Mouse (Mus musculus): ENCODE measurements at regions not wholly inside any gene's neighbourhood (a gene's known extent, or its start where the extent isn't known, plus 50 kb on each side); places are given as distances from the start of the nearest gene placed in this dataset.
A peak's percentile ranks its signal among the peaks of the same experiment; 100 is the strongest.
"Not testable (repeated sequence)": the region's sequence is repeated elsewhere in the genome, so short reads cannot be mapped to it uniquely, and the experiment has no call there.

DNA sequence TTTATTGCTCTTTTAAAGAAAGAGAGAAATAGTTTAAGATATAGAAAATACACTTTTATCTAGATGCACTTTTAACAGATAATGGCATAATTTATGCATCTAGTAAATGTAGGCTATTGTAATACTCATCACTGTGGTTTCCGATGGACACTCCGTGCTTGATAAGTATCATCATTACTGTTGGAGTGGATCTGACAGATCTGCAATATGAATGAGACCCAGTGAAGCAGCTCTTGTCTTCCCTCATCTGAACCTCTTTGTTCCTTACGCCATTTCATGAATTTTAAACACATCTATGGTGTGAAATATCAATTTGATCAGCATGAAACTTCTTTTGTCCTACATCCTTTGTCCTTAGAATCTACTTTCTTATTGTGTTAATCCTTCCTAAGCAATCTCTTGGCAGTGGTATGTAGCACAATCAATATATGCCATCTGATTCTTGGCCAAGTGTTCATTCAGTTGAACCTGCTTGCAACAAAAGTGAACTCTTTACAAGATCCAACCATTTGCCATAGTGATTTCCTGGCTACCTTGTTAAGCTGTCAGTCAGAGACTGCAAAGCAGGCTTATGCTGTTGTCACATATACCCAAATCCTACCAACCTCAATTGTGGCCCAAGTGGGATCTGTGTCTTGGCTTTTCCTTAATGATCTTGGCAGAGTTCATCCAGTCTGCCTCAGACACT is 452.0 kb upstream of the Dab2 start:
- DNase-seq (ENCODE audit: extremely low read depth, low read depth), result no peak

DNA sequence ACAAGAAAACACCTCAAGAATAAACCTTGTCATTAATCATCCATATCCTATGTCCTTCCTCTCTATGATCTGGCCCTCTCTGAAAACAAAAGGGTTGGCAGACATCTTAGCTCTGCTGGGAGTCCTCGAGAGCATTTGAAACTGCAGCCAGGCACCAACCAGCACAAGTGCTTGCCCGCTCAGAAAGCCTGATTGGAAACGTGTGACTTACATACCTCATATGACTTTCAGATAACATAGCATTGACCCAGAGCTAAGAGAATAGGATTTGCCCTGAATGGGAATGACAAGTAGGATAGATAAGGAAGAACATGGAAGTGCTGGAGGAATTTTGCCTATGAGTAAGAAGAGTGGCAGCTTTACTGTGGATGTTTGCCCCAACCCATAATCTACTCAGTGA is 447.1 kb upstream of the Dab2 start:
- no peak for DNase-seq (ENCODE audit: extremely low read depth, low read depth)

DNA sequence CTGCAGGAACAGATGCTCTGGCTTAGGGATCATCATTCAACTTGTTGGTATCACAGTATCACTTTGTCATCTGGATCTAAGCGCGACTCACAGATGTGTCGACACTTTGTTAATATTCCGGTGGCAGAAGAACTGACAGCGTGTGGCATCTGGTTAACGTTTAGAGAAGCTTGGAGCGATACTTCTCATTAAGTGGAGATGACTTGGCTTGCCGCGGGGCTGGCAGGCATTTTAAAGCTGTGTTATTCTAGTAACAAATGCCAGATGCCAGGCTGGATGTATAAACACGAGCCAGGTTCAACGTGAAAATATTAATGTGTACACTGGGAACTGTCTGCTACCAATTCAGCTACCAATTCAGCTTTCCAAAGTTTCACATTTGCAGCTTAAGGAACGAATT is 430.3 kb upstream of the Dab2 start:
- DNase-seq (ENCODE audit: extremely low read depth, low read depth), result no peak

DNA sequence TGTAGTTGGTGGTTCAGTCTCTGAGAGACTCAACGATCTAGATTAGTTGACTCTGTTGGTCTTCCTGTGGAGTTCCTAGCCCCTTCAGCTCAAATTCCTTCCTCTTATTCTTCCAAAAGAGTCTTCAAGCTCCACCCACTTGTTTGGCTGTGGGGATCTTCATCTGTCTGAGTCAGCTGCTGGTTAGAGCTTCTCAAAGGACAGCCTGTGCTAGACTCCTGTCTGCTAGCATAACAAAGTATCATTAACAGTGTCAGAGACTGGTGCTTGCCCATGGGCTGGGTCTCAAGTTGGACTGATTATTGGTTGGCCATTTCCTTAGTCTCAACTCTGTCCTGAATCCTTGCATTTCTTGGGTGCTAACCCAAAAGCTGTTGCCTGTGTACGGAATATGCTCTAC is 429.7 kb upstream of the Dab2 start:
- DNase-seq (ENCODE audit: extremely low read depth, low read depth), result no peak

DNA sequence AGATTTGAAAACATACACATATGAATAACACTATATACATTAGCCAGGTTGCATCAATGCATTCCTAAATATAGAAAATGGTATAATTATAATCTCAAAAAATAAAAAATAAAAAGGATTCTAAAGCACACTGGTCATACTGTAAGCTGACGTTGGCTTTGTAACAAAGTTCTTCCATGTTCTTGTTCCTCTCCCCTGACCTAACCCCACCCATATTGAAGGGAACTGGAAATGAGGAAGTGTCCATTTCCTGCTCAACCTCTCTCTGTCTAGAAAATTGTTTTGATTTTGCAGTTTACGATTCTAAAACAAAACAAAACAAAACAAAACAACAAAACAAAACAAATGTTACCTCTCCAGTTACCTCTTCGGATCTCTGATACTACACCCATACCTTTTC is 427.5 kb upstream of the Dab2 start:
- DNase-seq (ENCODE audit: extremely low read depth, low read depth), result peak; percentile 8

DNA sequence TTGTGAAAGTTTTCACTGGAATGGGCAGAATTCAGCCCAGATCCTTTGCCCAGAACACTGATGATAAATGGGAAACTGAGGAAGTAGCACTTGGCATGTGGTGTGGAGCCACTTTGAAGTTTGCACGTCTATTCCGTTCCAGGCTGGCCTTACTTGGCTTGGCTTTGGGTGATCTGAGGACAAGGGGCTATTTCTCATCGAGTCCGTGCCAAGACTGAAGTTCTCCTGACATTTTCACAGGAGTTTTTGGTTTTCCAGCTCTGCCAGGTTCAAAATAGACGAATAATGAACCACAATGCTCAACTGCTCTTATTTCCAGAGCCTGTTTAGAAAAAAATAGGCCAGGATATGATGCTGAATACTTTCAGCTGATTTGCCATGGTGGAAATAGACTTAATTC is 421.8 kb upstream of the Dab2 start:
- no peak for DNase-seq (ENCODE audit: extremely low read depth, low read depth)

DNA sequence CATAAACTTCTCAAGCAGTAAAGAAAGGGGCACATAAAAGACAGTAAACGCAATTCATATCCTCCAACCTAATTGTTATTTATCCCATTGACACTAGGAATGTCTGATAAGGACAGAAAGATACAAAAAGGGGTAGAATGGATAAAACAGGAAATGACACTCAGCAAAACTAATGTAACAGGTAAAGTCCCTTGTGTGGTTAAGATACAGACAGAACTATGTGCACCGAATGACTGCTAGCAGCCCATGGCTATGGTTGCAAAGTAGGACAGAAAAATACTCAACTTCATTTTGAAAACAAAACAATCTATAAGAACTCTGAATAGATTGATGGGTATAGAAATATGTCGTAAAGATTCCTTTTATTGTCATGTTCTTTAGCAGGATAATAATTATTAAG is 408.4 kb upstream of the Dab2 start:
- DNase-seq (ENCODE audit: extremely low read depth, low read depth), result no peak

DNA sequence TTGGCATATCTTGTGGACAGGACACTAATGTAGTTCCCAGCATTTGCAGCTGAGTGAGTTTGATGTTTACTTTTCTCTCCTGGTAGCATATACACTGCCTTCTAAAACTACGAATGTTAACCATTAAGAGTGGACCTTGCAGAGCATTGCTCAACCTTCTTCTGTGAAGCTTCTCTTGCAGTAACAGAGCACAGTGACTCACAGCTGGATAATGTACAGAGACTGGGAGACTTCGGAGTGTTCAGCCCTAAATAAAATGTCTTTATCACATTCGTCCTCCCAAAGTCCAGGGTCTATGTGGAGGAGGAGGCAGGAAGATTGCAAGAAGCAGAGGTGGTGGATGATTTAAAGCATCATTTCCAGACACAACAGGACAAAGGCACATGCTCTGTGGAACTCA is 407.6 kb upstream of the Dab2 start:
- DNase-seq (ENCODE audit: extremely low read depth, low read depth), result no peak

DNA sequence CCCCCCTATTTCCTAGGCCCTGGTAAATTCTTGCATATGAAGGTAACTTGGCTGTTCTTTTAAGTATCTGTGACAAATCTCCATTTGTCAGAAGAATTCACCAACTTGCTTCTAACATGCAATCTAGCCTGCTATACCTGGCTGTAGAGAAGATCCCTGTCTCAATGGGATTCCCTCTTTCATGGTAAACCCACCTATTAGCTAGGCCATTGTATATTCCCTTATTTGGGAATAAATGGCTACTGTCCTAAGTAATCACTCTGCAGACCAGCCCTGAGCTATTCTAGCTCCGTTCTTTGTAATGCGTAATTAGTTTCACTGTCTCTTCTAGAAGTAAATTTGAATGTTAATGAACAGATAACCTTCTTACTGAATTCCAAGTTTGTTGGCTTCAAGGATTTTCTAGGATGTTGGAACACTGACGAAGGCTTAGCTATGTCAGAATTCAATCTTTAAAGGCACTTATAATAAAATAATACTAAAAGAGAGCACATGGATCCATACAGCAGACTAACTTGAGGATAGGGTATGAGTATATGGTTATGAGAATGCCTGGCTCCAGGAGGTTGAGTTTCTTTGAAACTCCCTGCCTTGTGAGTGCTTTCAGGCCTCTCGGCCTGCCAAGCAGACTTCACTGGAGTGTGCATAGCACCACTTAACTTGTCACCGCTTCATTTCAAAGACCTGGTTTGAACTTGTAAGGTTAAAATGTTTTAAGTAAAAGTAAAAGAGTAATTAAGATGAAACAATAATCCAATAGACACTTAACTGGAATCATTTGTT is 403.7 kb upstream of the Dab2 start:
- DNase-seq (ENCODE audit: extremely low read depth, low read depth), result not testable (repeated sequence)

DNA sequence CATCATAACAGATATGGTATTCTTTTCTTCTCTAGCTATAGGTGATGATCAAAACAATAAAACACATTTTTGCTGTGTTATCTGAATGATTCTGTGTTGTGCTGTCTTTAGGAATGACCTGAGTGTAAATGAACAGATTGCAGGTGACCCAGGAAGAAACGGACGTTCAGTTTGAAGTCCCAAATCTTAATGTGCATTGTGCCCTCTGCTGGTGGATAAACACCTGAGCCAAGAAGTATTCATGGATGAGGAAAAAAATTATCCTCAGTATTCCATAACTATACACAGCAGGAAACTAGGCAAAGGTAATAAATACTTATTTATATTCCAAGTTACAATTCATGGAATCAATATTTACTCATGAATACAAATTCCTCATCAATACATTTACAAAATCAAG is 384.3 kb upstream of the Dab2 start:
- DNase-seq (ENCODE audit: extremely low read depth, low read depth), result no peak

DNA sequence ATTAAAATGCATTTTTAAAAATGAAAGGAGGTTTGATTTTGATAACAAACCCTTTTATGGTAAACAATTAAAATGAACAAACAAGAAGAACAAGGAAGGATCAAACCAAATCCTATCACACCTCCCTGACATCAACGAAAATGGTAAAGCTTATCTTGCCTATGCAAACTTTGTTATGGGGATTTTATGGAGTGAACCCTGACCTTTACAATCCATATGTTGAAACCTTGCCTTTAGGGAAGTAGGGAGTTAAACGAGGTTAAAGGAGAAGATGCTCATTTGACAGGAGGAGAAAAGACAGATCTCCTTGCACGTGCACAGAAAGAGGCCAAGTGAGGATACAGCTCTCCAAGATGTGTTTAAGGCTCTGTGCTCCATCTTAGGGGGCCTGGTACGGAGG is 379.5 kb upstream of the Dab2 start:
- DNase-seq (ENCODE audit: extremely low read depth, low read depth), result no peak

DNA sequence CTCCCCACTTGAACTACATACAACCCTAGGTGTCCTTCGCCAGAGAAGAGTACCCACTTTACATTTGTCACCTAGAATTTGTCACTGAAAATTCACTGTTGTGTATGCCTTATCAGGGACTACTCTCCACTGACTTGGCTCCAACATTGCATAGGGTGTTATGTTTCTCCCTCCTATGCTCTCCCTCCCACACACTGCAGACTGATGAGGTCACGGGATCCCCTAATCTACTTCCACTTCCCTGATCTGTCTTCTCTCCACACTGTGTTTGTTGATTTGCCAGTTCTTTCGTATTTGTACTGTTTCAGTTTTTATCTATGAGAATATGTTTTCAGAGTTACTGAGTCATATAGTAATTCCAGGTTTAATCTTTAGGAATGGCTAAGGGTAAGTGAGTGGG is 371.8 kb upstream of the Dab2 start:
- no peak for DNase-seq (ENCODE audit: extremely low read depth, low read depth)

DNA sequence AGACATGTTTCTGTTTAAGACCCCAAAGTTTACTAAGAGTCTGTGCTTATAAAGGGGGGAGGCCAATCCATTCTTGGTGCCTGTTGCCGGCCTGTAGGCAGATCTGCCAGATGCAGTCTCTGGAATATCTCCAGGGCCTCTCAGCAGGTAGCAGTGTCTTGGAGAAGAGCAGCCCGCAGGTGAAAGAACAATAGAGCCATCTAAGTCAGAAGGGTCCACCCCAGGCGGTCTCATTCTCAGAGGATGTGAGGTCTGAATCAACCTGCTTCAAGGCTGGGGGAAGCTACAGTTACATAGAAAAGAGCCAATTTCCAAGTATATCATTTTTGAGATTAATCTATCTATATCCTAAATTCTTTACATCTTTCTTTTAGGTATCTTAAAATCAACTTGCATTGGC is 366.0 kb upstream of the Dab2 start:
- no peak for DNase-seq (ENCODE audit: extremely low read depth, low read depth)

DNA sequence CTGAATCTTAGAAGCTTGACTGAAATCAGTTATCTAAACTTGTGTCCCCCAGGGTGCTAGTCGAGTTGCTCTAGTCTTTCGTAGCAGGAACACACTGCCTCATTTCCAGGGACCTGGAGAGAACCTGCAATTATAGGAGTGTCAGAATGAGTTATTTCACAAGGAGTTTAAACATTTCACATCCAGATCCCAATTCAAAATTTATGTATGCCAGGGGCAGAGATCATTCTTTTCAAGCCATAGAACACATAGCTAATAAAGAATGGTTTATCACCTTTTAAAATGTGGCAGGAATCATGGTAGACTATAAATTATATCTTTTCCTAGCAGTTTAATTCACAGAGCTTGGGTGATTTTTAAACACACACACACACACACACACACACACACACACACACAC is 358.6 kb upstream of the Dab2 start:
- DNase-seq (ENCODE audit: extremely low read depth, low read depth), result no peak

DNA sequence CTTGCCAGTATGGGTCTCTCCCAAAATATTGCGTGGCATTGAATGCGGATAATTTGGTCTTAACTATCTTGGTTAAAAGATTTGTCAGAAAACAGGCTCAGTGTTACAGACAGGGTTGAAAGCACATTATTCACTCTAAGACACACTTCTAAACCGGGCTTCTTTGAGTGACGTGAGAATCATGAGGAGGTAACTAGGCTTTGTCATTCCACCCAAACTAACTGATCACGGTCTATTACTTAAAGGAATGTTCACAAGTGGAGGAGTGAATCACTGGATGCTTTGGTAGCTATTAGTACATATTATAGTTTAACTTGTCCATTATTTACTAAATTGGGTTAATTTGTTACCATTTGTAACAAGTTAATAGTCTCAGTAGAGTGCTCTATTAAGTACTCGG is 352.9 kb upstream of the Dab2 start:
- no peak for DNase-seq (ENCODE audit: extremely low read depth, low read depth)

DNA sequence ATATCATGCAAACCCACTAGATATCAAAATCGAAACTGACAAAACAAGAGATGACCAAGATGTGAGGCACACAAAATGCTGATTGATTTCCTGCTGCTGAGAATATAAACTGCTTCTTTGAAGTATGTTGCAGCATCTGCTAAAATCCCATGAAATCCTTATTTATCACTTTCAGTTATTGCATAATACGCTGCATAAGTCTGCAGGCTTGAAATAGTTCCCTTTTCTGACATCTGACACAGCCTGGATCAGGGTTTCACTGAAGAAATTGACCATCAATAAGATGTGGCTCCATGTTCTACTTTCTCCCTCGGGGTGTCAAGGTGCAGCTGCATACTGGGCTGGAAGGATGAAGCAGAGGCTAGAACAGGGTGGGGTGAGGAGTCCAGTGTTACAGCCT is 348.7 kb upstream of the Dab2 start:
- no peak for DNase-seq (ENCODE audit: extremely low read depth, low read depth)

DNA sequence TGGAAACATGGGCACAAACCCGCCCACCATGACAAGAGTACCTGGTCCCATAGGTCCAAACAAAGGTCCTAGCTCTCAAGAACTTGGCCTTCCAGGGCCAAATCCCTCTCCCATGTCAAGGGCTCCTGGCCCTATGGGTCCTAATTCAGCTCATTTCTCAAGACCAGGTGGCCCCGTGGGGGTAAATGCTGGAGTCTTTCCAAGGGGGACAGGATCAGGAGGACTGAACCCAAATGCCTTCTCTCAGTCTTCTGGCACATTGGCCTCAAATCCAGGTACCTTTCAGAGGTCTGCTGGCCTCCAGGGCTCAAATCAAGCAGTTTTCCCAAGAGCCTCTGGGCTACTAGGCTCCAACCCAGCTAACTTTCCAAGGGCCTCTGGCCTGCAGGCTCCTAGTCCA is 347.9 kb upstream of the Dab2 start:
- DNase-seq (ENCODE audit: extremely low read depth, low read depth), result not testable (repeated sequence)

DNA sequence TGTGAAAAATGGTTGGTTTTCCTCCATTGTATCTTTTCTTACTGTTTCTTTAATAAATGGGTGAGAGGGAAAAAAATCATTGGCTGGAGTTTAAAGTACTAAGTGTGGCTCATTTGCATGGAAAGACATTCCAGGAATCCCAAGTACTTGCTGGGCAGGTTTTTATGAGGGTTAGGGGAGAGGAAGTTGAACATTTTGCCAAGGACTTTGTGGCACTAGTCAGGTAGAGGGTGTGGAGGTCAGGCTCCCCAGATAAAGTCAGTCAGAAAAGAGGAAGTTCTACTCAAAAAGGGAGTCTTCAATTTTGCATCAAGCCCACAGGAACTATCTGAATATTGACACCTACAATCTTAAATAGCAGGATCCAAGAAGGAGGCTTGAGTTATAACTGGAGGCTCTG is 346.5 kb upstream of the Dab2 start:
- peak; percentile 43 for DNase-seq (ENCODE audit: extremely low read depth, low read depth)

DNA sequence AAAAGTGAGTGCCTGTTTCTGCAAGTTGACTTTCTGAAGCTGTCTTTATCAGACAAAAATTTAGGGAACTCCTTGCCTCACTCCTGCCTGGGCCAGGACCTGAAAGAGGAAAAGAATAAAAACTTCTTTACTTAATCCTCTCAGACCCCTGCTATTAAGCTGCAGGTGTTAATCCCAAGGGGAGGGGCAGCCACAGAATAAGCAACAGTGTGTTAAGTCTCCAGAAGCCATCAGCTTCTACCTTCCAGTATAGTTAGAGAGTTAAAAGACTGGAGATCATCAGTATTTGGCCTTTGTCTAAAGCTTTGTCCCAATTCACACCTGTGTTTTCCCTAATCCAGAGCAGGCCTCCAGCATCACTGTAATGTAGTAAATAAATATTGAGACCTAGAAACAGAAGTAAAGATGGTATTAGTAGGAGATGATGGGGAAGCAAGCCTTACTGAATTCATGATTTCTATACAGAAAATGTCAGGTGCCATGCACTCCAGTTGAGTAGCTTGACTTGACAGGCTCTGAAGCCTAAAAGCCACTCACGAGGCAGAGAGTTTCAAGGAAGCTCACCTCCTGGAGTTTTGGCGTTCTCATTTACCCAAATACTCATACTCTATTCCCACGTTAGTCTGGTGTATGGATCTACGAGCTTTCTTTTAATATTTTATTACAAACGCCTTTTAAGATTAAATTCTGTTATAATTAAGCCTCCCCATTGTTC is 308.1 kb upstream of the Dab2 start:
- DNase-seq (ENCODE audit: extremely low read depth, low read depth), result no peak

DNA sequence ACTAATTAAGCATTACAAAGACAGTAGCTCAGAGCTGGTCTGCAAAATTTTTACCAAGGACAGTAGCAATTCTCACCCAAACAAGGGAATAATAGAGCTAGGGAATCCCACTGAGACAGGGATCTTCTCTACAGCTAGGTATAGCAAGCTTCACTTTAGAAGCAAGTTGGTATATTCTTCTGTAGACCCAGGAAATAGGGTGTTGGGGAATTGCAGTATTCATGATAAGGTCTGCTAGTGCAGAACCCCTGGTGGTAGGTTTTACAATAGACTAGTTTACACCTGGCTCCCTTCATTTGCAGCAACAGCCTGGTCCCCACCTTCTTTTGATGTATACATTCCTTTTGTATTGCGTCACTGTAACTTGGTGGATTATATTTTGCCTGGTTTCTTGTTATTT is 307.4 kb upstream of the Dab2 start:
- not testable (repeated sequence) for DNase-seq (ENCODE audit: extremely low read depth, low read depth)

DNA sequence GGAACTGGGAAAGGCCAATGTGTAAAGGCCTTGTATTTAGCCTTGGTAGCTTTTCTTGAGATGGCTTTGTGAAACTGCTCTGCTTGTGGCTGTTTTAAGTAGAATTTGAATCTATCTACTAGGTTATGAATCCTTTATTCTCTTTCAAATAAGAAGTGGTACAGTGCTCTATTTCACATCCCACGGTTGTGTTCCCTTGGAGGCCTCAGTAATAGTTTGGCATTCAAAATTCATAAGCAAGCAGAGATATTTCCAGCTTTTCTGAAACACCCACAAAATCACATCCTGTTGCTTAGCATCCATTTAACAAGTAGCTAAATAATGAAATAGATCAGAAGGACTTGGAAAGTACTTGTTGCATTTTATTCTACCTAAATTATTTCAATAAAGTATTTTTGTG is 298.8 kb upstream of the Dab2 start:
- DNase-seq (ENCODE audit: extremely low read depth, low read depth), result no peak

DNA sequence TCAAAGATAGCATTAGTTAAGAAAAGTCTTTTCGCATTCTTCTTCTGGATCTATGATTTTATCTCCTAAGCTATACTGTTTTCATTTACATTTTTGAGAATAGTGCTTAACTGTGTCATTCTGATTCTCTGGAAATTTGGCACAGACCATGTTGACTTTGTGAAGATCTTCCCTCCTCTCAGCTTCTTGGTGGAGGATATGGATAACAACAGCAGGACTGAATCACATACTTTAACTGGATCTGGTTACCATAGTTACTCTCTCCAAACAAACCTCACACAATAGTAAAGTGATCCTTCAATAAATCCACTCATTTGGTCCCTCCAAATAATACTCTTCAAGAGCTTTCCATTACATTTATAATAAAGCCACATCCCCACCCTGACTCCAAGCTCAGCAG is 298.2 kb upstream of the Dab2 start:
- DNase-seq (ENCODE audit: extremely low read depth, low read depth), result no peak

DNA sequence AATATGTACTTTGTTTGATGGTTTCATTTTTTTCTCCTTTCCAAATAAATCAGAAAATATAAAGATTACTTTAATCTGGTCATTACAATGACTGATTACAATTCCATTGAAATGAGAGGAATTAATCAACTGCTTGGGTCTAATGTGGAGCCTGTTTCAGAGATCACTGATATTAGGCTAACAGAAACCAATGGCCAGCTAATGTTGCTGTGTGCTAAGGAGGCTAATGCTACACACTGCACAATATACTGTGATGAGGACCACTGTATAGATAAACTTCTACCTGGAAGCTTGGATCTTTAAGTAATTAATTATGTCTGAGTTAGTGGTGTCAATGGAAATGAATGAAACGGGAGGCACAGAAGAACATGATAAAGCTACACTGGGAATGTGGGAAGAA is 284.6 kb upstream of the Dab2 start:
- no peak for DNase-seq (ENCODE audit: extremely low read depth, low read depth)
